Mouse (Mus musculus): Measurements from ENCODE around the gene Gm10118. TPM values are rescaled to one million over a fixed set of nuclear protein-coding genes. Genes with fewer than 3 reads are reported as not detected.
A peak's percentile ranks its signal among the peaks of the same experiment; 100 is the strongest.

Gm10118 gene
- not detected for total RNA-seq (2021)
- long read RNA-seq, experiment 1, partial matches to known transcripts: 0 of 1 reads
- long read RNA-seq, experiment 1, other reads (novel, unspliced or antisense): 0 of 1 reads
- long read RNA-seq, experiment 2, partial matches to known transcripts: 0 of 2 reads
- long read RNA-seq, experiment 2, other reads (novel, unspliced or antisense): 0 of 2 reads

DNA sequence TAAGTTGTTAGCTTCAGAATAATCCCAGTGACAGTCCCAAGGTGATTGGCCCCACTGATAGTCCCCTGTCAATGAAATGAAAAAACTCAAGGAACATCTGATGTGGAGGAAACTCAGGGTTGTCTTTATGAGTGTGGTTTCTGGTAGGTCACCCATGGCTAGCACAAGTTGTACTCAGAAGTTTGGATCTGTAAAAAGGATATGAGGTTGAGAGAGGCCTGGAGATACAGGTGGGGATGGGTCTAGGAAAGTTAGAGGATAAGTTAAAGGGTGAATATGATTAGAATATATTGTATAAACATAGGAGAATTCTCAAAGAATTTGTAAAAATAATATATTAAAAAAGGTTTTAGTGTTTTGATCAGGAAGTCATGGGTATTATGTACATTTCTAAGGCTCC lies at the start of gene Gm10118:
TSS of gene Gm10118 (minus strand) at position 101 of the 400 bp plus-strand sequence.
- no peak for DNase-seq (ENCODE audit: low spot score in 2 of 2)

DNA sequence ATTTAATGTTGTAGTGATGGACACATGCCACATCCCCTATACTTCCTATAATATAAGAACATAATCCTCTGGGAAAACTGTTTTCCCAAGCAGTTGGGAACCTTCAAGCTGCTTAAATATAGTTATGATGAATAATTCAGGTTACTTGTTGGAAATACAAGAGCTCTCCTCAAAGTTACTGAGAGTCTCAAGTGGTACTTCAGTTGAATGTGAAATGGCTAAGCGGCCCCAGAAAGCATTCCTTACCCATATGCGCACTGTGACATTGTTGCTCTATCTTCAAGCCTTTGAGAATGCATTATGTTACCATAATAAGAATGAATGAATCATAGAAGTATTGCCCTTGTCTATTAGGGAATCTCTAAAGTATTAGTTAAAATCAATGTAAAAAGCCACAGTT lies 45.1 kb upstream of the Gm10118 start:
- no peak for DNase-seq (ENCODE audit: low spot score in 2 of 2)

DNA sequence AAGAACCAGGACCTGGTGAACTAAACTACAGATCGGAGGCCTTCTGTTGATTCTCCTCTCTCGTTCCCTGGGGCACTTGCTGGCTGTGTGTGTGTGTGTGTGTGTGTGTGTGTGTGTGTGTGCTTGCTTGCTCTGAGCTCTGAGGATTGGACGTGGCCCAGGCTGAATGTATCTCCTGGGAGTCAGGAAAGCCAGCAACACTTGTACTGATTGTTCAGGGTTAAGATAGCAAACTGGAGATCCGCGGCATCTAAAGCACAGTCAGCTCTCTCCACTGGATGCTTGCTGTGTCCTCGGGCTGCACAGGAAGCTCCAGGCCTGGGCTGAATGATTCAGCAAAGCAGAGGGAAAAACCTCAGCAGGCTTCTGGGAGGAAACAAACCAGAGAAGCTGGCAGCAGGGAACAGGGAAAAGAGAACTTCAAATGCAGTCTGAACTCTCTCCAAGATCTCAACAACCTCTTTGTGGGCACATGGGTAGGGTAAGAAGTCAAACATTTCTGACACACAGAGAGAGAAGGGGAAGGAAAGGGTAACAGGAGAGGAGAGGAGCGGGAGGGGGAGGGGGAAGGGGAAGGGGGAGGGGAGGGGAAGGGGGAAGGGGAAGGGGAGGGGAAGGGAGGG lies 27.2 kb upstream of the Gm10118 start:
- peak in 1 of 2 experiments; percentile 47 for DNase-seq (ENCODE audit: low spot score in 2 of 2)

DNA sequence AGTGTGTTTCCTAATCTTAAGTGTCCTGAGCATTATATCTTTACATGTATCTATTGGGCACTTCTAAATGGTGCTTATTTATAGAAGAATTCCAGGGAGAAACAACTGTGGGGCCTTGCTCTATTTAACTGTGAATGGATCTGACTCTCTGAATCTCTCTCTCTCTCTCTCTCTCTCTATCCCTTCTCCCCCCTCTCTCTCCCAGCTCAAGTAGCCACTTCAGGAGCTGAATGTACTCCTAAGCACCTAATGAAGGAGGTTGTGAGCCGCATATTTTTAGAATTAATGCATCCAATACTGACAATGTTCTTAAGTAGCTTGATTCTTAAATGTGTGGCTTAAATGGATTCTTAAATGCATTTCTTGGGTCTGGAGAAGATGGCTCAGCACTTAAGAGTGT lies 24.2 kb upstream of the Gm10118 start:
- DNase-seq (ENCODE audit: low spot score in 2 of 2): no peak

DNA sequence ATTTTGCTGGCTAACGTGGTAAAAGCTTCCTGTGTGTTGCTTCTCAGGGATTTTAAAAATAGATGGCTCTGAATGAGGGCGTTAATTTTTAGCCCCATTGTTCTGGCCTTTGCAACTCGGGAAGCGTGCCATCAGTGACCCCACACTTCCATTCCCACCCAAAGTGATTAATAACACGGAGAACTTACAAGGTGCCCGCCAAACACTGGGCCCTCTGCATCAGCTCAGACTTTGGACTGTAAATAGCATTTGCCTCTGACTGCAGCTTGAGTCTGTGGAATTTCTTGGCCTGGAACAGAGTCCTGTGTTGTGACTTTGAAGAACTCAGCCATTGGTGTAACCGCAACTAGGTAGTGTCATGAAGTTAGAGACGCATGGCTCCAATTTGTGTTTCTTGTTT lies 23.6 kb upstream of the Gm10118 start:
- DNase-seq (ENCODE audit: low spot score in 2 of 2): peak in 1 of 2 experiments; percentile 8

DNA sequence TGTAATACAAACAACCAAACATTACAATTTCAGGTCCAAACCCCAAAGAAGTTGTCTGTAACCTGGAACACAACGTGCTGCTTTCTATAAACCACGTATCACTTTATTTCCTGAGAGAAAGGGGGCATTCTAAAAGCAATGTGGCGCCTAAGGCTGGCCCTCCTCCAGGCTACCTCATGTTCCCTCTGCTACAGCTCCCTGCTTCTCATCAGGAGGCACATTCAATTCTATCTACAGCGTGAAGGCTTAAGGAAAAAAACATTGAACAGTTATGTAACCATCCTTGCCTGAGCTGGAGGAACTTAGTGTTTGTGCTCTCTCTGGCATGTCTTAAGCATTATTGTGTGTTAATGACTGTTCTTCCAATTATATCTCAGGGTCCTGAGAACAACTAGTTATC lies 20.0 kb upstream of the Gm10118 start:
- DNase-seq (ENCODE audit: low spot score in 2 of 2): no peak

DNA sequence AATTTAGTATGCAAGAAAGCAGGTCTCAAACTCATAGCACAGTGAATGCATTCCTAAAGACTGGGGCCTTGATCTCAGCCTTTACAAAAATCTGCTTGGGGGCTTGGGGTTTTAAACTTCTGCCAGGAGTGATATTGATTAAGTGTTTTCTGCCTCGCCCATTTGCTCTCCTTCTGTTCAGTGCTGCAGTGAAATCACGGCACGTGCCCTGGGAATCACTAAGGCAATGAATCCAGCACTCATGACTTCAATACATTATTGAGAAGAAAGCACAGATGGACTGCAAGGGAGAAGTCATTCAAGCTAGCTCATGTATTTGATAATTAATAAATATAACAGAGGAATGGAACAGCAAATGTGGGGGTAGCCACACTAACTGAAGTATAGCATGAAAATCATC lies 18.3 kb upstream of the Gm10118 start:
- no peak for DNase-seq (ENCODE audit: low spot score in 2 of 2)

DNA sequence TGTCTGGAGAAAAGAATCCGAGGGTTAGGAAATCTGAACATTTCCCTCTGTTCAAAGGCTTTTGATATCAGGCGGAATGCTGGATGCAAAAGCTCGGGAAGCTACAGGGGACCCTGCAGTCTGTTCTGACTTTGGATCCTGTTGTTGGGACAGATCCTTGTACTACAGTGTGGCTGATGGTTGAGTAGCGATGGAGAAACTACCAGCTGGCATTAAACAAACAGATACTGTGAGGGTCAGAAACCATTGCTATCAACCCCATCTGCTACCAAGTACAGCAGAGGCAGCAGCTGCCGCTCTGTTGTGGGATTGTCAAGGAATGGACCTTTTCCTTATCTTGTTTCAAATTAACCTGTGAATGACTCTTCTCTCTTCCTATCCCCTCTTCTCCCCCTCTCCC lies 6.7 kb upstream of the Gm10118 start:
- DNase-seq (ENCODE audit: low spot score in 2 of 2): no peak

DNA sequence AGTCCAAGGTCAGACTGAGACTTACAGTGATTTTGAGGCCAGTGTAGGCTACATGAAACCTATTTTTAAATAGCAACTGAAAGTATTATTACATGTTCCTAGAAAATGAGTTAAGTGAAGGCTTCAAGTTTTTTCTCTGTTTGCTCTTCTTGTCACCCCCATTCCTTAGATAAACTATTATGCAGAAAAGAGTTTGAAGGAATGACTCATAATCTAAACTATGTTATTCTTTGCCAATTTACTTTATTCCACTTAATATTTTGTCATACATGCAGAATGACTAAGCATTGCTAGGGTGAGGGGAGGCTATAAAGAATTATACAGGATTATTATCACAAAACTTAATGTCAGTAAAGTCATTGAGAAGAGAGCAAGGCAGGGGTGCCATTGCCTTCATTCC lies 18.4 kb downstream of the Gm10118 start:
- DNase-seq (ENCODE audit: low spot score in 2 of 2): no peak

DNA sequence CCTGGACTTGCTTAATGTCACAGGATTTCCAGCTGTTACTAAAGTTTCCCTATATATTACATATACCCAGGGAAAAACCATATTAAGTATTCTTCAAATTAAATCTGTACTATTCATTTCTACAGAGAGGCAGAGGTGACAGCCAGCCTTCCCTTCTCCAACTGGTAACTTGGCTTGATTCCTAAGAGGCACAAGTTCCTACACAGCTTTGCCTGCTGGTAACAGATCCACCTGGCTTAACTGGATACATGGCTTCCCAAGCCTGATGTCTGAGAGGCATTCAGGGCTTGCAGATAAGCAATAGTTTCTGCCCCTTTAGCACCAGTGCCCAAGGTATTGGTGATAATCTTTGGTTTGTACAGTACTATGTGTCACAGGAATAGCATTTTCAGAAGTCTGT lies 27.3 kb downstream of the Gm10118 start:
- no peak for DNase-seq (ENCODE audit: low spot score in 2 of 2)

DNA sequence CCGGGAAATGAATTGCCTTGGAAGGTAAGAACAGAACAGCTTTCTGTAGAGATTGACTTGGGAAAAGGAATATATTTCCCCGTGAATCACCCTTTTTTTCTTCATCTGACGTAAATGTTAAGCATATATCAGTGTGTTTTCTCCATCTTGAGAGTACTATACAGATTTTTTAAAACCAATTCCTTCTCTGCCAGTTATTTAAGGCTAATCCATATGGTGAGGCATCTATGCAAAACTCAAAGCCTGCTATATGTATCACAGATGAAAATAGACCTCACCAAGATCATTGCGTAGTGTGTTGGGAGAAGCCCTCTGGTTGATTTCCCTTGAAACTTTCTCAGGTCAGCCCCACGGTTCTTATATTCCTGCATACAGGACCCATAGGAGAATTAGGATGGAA lies 32.6 kb downstream of the Gm10118 start:
- DNase-seq (ENCODE audit: low spot score in 2 of 2): no peak

DNA sequence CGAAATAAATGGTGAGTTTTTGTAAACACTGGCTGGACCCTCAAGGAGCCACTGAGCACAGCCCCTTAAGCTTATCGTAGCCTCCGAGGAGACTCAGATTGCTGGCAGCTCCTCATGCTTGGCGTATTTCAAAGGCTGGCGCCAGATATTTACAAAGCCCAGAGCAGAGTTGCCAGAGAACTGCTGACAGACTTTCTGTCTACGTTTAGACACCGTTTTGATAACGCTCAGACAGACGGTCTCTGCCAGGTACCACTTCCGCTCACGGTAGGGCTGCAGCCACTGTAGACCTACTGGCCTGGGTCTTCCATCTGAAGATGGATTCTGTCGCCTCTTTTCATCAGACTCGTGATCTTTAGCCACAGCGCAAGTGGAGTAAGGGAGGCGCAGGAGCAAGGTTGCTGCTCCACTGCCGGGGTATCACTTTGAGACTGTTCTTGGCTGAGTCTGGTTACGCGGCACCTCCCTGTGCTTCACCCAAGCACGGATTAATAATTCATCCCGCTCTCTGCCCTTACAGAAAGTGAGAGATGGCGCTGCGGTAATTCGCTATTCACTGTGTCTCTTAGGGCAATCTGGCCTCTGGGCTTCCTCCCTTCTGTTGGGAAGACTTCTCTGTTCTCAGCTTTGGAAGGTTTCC lies 40.7 kb downstream of the Gm10118 start:
- DNase-seq (ENCODE audit: low spot score in 2 of 2): no peak

DNA sequence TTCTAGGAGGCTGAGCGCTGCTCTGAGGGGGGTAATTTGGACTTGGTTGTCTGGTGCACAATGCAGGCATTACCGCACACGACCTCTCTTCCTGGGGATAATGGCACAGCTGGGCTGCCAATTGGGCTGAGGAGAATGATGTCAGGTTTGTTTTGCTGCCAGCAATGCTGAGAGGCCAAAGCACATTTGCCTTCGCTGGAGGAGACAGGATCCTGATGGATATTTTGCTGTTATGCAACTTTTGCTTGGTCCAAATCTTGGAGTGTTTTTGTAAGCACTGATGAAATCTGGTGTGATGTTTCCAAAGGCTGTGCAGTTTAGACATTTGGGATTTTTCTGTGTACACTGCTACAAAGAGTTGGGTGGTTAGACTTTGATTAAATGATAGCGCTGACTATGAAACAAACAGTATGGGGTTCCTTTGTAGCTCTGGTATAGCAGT lies 46.8 kb downstream of the Gm10118 start:
- no peak for DNase-seq (ENCODE audit: low spot score in 2 of 2)

Other genes starting within 250 kb of the Gm10118 start
- gene Lrrtm3, start 162.8 kb upstream of the Gm10118 start, total RNA-seq (2021): 1 to 10 TPM in 1 of 2 experiments, under 1 TPM in 1; 0.91 to 1.0 TPM

All from gastrocnemius, postnatal 4 days (tissue).